Mouse (Mus musculus) CH12.LX (cell line): ENCODE data around the gene Brsk2.

ENCODE experiments used
- BHLHE40 ChIP-seq: IDR thresholded peaks from 2 replicates; pipeline ENCODE4 v1.6.1; 2011; ENCODE audit warnings: mild to moderate bottlenecking, low read depth, low read length, improper control_type of control experiment
- CTCF ChIP-seq, 2 experiments: IDR thresholded peaks in 1 of 2; conservative IDR thresholded peaks in 1 of 2; 2 replicates each; pipeline ENCODE4 v1.5.1; 2011 to 2012; ENCODE audit warnings: low read depth in 2 of 2, low read length in 2 of 2, improper control_type of control experiment in 1 of 2, inconsistent platforms in 1 of 2, mild to moderate bottlenecking in 1 of 2, moderate library complexity in 1 of 2
- EP300 ChIP-seq: IDR thresholded peaks from 2 replicates; pipeline ENCODE4 v1.6.1; 2011; ENCODE audit warnings: low read length, improper control_type of control experiment
- ETS1 ChIP-seq: conservative IDR thresholded peaks from 2 replicates; pipeline ENCODE4 v1.6.1; 2012; ENCODE audit warnings: low read depth, mild to moderate bottlenecking, inconsistent platforms, low read length, improper control_type of control experiment, moderate library complexity
- HCFC1 ChIP-seq: IDR thresholded peaks from 2 replicates; pipeline ENCODE4 v1.6.1; 2012; ENCODE audit warnings: low read depth, mild to moderate bottlenecking, inconsistent platforms, low read length, improper control_type of control experiment
- MYC ChIP-seq: IDR thresholded peaks from 2 replicates; pipeline ENCODE4 v1.6.1; 2011; ENCODE audit warnings: low read depth, mild to moderate bottlenecking, improper control_type of control experiment, low read length
- POLR2A ChIP-seq: IDR thresholded peaks from 2 replicates; pipeline ENCODE4 v1.6.1; 2011; ENCODE audit warnings: low read depth, mild to moderate bottlenecking, improper control_type of control experiment, low read length
- SIN3A ChIP-seq: IDR thresholded peaks from 2 replicates; pipeline ENCODE4 v1.6.1; 2012; ENCODE audit warnings: low read length, improper control_type of control experiment, inconsistent platforms
- SMC3 ChIP-seq: IDR thresholded peaks from 2 replicates; pipeline ENCODE4 v1.6.1; 2011; ENCODE audit warnings: low read depth, low read length, improper control_type of control experiment
- UBTF ChIP-seq: IDR thresholded peaks from 2 replicates; pipeline ENCODE4 v1.6.1; 2012; ENCODE audit warnings: low read depth, mild to moderate bottlenecking, inconsistent platforms, low read length, improper control_type of control experiment, moderate library complexity
- USF2 ChIP-seq: conservative IDR thresholded peaks from 2 replicates; pipeline ENCODE4 v1.6.1; 2011; ENCODE audit warnings: low read depth, low read length, improper control_type of control experiment
- ZC3H11A ChIP-seq: IDR thresholded peaks from 2 replicates; pipeline ENCODE4 v1.6.1; 2012; ENCODE audit warnings: low read depth, mild to moderate bottlenecking, inconsistent platforms, low read length, improper control_type of control experiment
- ZKSCAN1 ChIP-seq: IDR thresholded peaks from 2 replicates; pipeline ENCODE4 v1.6.1; 2012; ENCODE audit warnings: low read depth, inconsistent platforms, low read length, improper control_type of control experiment, borderline replicate concordance

DNA sequence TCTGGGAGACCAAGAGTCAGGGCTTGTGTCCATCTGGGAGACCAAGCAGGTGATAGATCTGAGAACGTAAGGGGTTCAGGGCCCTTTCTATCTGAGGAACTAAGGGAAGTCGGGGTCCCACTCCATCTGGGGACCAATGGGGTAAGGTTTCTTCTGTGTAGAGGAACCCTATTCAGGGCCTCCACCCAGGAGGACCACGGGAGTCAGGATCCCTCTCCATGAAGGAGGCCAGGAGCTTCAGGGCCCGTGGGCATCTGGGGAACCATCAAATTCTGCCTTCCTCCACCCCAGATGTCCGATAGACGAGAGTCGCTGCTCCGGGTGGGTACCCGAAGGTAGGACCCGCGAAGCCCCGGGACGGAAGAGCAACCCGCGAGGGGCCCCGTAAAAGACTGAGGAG lies 47.7 kb upstream of the Brsk2 start:
- no peak for TF ChIP-seq HCFC1
- TF ChIP-seq CTCF (conservative IDR thresholded peaks at IDR 0.05 in 1 of 2, IDR thresholded peaks at IDR 0.05 in 1 of 2; ENCODE audit: low read depth in 2 of 2, low read length in 2 of 2), result no peak
- TF ChIP-seq EP300, result no peak
- TF ChIP-seq SMC3, result no peak
- TF ChIP-seq ZKSCAN1, result no peak
- TF ChIP-seq ZC3H11A, result no peak
- no peak for TF ChIP-seq ETS1
- no peak for TF ChIP-seq USF2
- TF ChIP-seq BHLHE40, result no peak
- no peak for TF ChIP-seq MYC
- no peak for TF ChIP-seq UBTF
- TF ChIP-seq SIN3A, result no peak
- no peak for TF ChIP-seq POLR2A
